1 mouse cellular context compared by ENCODE assay signal in genomic region chr4:59011446-59011845, GRCm38 (mm10).
TF ChIP-seq lines count a peak whose summit lies in the region.

No protein-coding gene starts in this region.

TF ChIP-seq in MEL, 35 proteins besides CTCF, POLR2A, EP300 and RAD21:
- TF ChIP-seq NELFE (IDR thresholded peaks at IDR 0.05; ENCODE audit: low read depth, low read length): no peak
- TF ChIP-seq GATA1 (IDR thresholded peaks at IDR 0.05; ENCODE audit: low read depth, low read length): peak; percentile 76
TF ChIP-seq in MEL: peak in this region for 1.
